Mouse (Mus musculus): ENCODE results near the gene Madd. TPM values are rescaled to one million over a fixed set of nuclear protein-coding genes. Genes with fewer than 3 reads are reported as not detected.
A peak's percentile ranks its signal among the peaks of the same experiment; 100 is the strongest.
"Not testable (repeated sequence)": the region's sequence is repeated elsewhere in the genome, so short reads cannot be mapped to it uniquely, and the experiment has no call there.

The Madd gene
- polyA plus RNA-seq, 1 experiment from 2014 or later, result 12.2 TPM

- 83% methylated on average over 3 of the region's 3 CpGs for WGBS
Observed at GRCm38 (mm10) chr2:91111832-91112231, 71.8 kb downstream of the Madd start.

GRCm38 (mm10) chr2:91110429-91110828, 73.2 kb downstream of the Madd start:
- ATAC-seq (ENCODE audit: insufficient number of reproducible peaks, low FRiP score, low TSS enrichment, low read depth), result no peak
- WGBS, result 75% methylated on average over 6 of the region's 6 CpGs

More at GRCm38 (mm10) chr2:91111832-91112231, 71.8 kb downstream of the Madd start:
- not testable (repeated sequence) for H3K27me3 ChIP-seq; H3K4me2 ChIP-seq; H3K9me3 ChIP-seq; ATAC-seq (ENCODE audit: insufficient number of reproducible peaks, low FRiP score, low TSS enrichment, low read depth); H3K27ac ChIP-seq; H3K36me3 ChIP-seq; H3K9ac ChIP-seq; H3K4me3 ChIP-seq
- H3K4me1 ChIP-seq, result peaks cover 11% of the 10 kb centered on the region

GRCm38 (mm10) chr2:91109807-91110385, 73.7 kb downstream of the Madd start:
- ATAC-seq (ENCODE audit: insufficient number of reproducible peaks, low FRiP score, low TSS enrichment, low read depth), result no peak
- 85% methylated on average over 5 of the region's 5 CpGs for WGBS
- H3K36me3 ChIP-seq, result no peaks in the 10 kb centered on the region
- no peaks in the 10 kb centered on the region for H3K9me3 ChIP-seq
- no peak overlapping the region for H3K27ac ChIP-seq
- no peak overlapping the region for H3K4me3 ChIP-seq
- 0 out of 2 replicates have a peak, but pooled peaks cover 6% of the 10 kb centered on the region for H3K4me1 ChIP-seq
- H3K9ac ChIP-seq, result no peak overlapping the region
- no peaks in the 10 kb centered on the region for H3K27me3 ChIP-seq
- H3K4me2 ChIP-seq, result no peak overlapping the region

More at GRCm38 (mm10) chr2:91110429-91110828, 73.2 kb downstream of the Madd start:
- Histone ChIP-seq H3K27me3 (no peaks in the 10 kb centered on the region), H3K4me2 (no peak overlapping the region), H3K27ac (no peak overlapping the region), H3K4me1 (peaks cover 10% of the 10 kb centered on the region), H3K4me3 (no peak overlapping the region), H3K9me3 (no peaks in the 10 kb centered on the region), H3K36me3 (no peaks in the 10 kb centered on the region), H3K9ac (no peak overlapping the region)

- ATAC-seq (ENCODE audit: insufficient number of reproducible peaks, low FRiP score, low TSS enrichment, low read depth), result no peak
- 84% methylated on average over 5 of the region's 5 CpGs for WGBS
Observed at GRCm38 (mm10) chr2:91109241-91109640, 74.4 kb downstream of the Madd start.

GRCm38 (mm10) chr2:91108156-91108555, 75.5 kb downstream of the Madd start:
- Histone ChIP-seq H3K4me3 (no peak overlapping the region), H3K9ac (no peak overlapping the region), H3K36me3 (no peaks in the 10 kb centered on the region), H3K27me3 (no peaks in the 10 kb centered on the region), H3K4me2 (no peak overlapping the region), H3K9me3 (no peaks in the 10 kb centered on the region), H3K27ac (no peak overlapping the region), H3K4me1 (0 out of 2 replicates have a peak, but pooled peaks cover 6% of the 10 kb centered on the region)
- ATAC-seq (ENCODE audit: insufficient number of reproducible peaks, low FRiP score, low TSS enrichment, low read depth), result no peak
- 80% methylated on average over 3 of the region's 3 CpGs for WGBS

More at GRCm38 (mm10) chr2:91109241-91109640, 74.4 kb downstream of the Madd start:
- no peaks in the 10 kb centered on the region for H3K27me3 ChIP-seq
- H3K4me1 ChIP-seq, result 0 out of 2 replicates have a peak, but pooled peaks cover 6% of the 10 kb centered on the region
- no peaks in the 10 kb centered on the region for H3K9me3 ChIP-seq
- no peak overlapping the region for H3K4me2 ChIP-seq
- no peak overlapping the region for H3K9ac ChIP-seq
- no peak overlapping the region for H3K27ac ChIP-seq
- no peak overlapping the region for H3K4me3 ChIP-seq
- H3K36me3 ChIP-seq, result no peaks in the 10 kb centered on the region

GRCm38 (mm10) chr2:91101124-91101740, 82.4 kb downstream of the Madd start:
- Histone ChIP-seq H3K27ac (no peak overlapping the region), H3K27me3 (no peaks in the 10 kb centered on the region), H3K9me3 (no peaks in the 10 kb centered on the region), H3K9ac (no peak overlapping the region), H3K4me1 (0 out of 2 replicates have a peak, but pooled peaks cover 3% of the 10 kb centered on the region), H3K4me2 (no peak overlapping the region), H3K4me3 (no peak overlapping the region), H3K36me3 (no peaks in the 10 kb centered on the region)
- WGBS, result 11% methylated on average over 7 of the region's 7 CpGs
- ATAC-seq (ENCODE audit: insufficient number of reproducible peaks, low FRiP score, low TSS enrichment, low read depth), result peak; percentile 54; the same call in 1 of the 2 replicates

- H3K27ac ChIP-seq, result no peak overlapping the region
- H3K4me2 ChIP-seq, result no peak overlapping the region
- H3K36me3 ChIP-seq, result no peaks in the 10 kb centered on the region
- no peak overlapping the region for H3K9ac ChIP-seq
- no peak overlapping the region for H3K4me3 ChIP-seq
- 0 out of 2 replicates have a peak, but pooled peaks cover 3% of the 10 kb centered on the region for H3K4me1 ChIP-seq
- WGBS, result 83% methylated on average over 2 of the region's 2 CpGs
- no peaks in the 10 kb centered on the region for H3K9me3 ChIP-seq
- 0 out of 2 replicates have a peak, but pooled peaks cover 3% of the 10 kb centered on the region for H3K27me3 ChIP-seq
- no peak for ATAC-seq (ENCODE audit: insufficient number of reproducible peaks, low FRiP score, low TSS enrichment, low read depth)
Observed at GRCm38 (mm10) chr2:91098156-91098555, 85.5 kb downstream of the Madd start.

- no peak overlapping the region for H3K4me2 ChIP-seq
- 80% methylated on average over 10 of the region's 10 CpGs for WGBS
- no peak for ATAC-seq (ENCODE audit: insufficient number of reproducible peaks, low FRiP score, low TSS enrichment, low read depth)
- no peaks in the 10 kb centered on the region for H3K9me3 ChIP-seq
- H3K4me3 ChIP-seq, result no peak overlapping the region
- H3K27ac ChIP-seq, result no peak overlapping the region
- 0 out of 2 replicates have a peak, but pooled peaks cover 3% of the 10 kb centered on the region for H3K27me3 ChIP-seq
- H3K9ac ChIP-seq, result no peak overlapping the region
- 0 out of 2 replicates have a peak, but pooled peaks cover 3% of the 10 kb centered on the region for H3K4me1 ChIP-seq
- H3K36me3 ChIP-seq, result no peaks in the 10 kb centered on the region
Observed at GRCm38 (mm10) chr2:91097015-91097414, 86.6 kb downstream of the Madd start.

GRCm38 (mm10) chr2:91096524-91096923, 87.1 kb downstream of the Madd start:
- ATAC-seq (ENCODE audit: insufficient number of reproducible peaks, low FRiP score, low TSS enrichment, low read depth), result no peak
- H3K27ac ChIP-seq, result no peak overlapping the region
- 0 out of 2 replicates have a peak, but pooled peaks cover 3% of the 10 kb centered on the region for H3K4me1 ChIP-seq
- no peaks in the 10 kb centered on the region for H3K9me3 ChIP-seq
- no peak overlapping the region for H3K9ac ChIP-seq
- 66% methylated on average over 14 of the region's 14 CpGs for WGBS
- H3K4me3 ChIP-seq, result no peak overlapping the region
- no peaks in the 10 kb centered on the region for H3K36me3 ChIP-seq
- 0 out of 2 replicates have a peak, but pooled peaks cover 3% of the 10 kb centered on the region for H3K27me3 ChIP-seq
- no peak overlapping the region for H3K4me2 ChIP-seq

- no peak for ATAC-seq (ENCODE audit: insufficient number of reproducible peaks, low FRiP score, low TSS enrichment, low read depth)
- Histone ChIP-seq H3K9ac (no peak overlapping the region), H3K9me3 (no peaks in the 10 kb centered on the region), H3K36me3 (no peaks in the 10 kb centered on the region), H3K27me3 (0 out of 2 replicates have a peak, but pooled peaks cover 3% of the 10 kb centered on the region), H3K4me2 (no peak overlapping the region), H3K27ac (no peak overlapping the region), H3K4me1 (no peaks in the 10 kb centered on the region), H3K4me3 (no peak overlapping the region)
- 60% methylated on average over 6 of the region's 6 CpGs for WGBS
Observed at GRCm38 (mm10) chr2:91090827-91091226, 92.8 kb downstream of the Madd start.

GRCm38 (mm10) chr2:91090208-91090607, 93.4 kb downstream of the Madd start:
- Histone ChIP-seq H3K36me3 (no peaks in the 10 kb centered on the region), H3K9me3 (no peaks in the 10 kb centered on the region), H3K27ac (no peak overlapping the region), H3K4me1 (no peaks in the 10 kb centered on the region), H3K4me3 (no peak overlapping the region), H3K9ac (no peak overlapping the region), H3K4me2 (no peak overlapping the region), H3K27me3 (0 out of 2 replicates have a peak, but pooled peaks cover 3% of the 10 kb centered on the region)
- no peak for ATAC-seq (ENCODE audit: insufficient number of reproducible peaks, low FRiP score, low TSS enrichment, low read depth)
- 76% methylated on average over 6 of the region's 6 CpGs for WGBS

- 72% methylated on average over 9 of the region's 9 CpGs for WGBS
- Histone ChIP-seq H3K27me3 (0 out of 2 replicates have a peak, but pooled peaks cover 2% of the 10 kb centered on the region), H3K4me3 (no peak overlapping the region), H3K9me3 (no peaks in the 10 kb centered on the region), H3K27ac (no peak overlapping the region), H3K4me2 (no peak overlapping the region), H3K36me3 (no peaks in the 10 kb centered on the region), H3K9ac (no peak overlapping the region), H3K4me1 (no peaks in the 10 kb centered on the region)
- ATAC-seq (ENCODE audit: insufficient number of reproducible peaks, low FRiP score, low TSS enrichment, low read depth), result no peak
Observed at GRCm38 (mm10) chr2:91088987-91089386, 94.7 kb downstream of the Madd start.
